Mouse (Mus musculus): ENCODE results near the gene Arid3a. TPM values are rescaled to one million over a fixed set of nuclear protein-coding genes. Genes with fewer than 3 reads are reported as not detected.

Gene Arid3a
- polyA plus RNA-seq, 1 experiment = 15.0 TPM

GRCm38 (mm10) chr10:79989272-79989786 lies 62.5 kb downstream of the Arid3a start:
- H3K4me1 ChIP-seq (ENCODE audit: control insufficient read depth, insufficient read depth, insufficient read length) = peaks cover 28% of the 10 kb centered on the region
- H3K4me3 ChIP-seq (ENCODE audit: extremely low read depth, insufficient read depth, insufficient read length) = peak overlapping the region; percentile 80
- 40% methylated on average over 8 of the region's 8 CpGs for WGBS
- H3K36me3 ChIP-seq (ENCODE audit: control insufficient read depth, insufficient read depth, low read length) = peaks cover 29% of the 10 kb centered on the region
- DNase-seq (ENCODE audit: low read depth in 1 of 2, low spot score in 2 of 2) = no peak
- no peaks in the 10 kb centered on the region for H3K27me3 ChIP-seq (ENCODE audit: control insufficient read depth, insufficient read depth, low read length)
- no peak for TF ChIP-seq CTCF (IDR thresholded peaks at IDR 0.05; ENCODE audit: extremely low read depth, insufficient read depth, insufficient read length, insufficient replicate concordance)
- no peak for TF ChIP-seq POLR2A (IDR thresholded peaks at IDR 0.05; ENCODE audit: low read depth, low read length)
- peak overlapping the region; percentile 97 for H3K27ac ChIP-seq (ENCODE audit: insufficient read depth, low read length)

GRCm38 (mm10) chr10:79989870-79990269 lies 63.0 kb downstream of the Arid3a start:
- Histone ChIP-seq H3K27me3 (ENCODE audit: control insufficient read depth, insufficient read depth, low read length) (no peaks in the 10 kb centered on the region), H3K4me3 (ENCODE audit: extremely low read depth, insufficient read depth, insufficient read length) (peak overlapping the region; percentile 80; the same call in 1 of the 2 replicates), H3K4me1 (ENCODE audit: control insufficient read depth, insufficient read depth, insufficient read length) (peaks cover 33% of the 10 kb centered on the region), H3K27ac (ENCODE audit: insufficient read depth, low read length) (peak overlapping the region; percentile 97), H3K36me3 (ENCODE audit: control insufficient read depth, insufficient read depth, low read length) (peaks cover 34% of the 10 kb centered on the region)
- no peak for DNase-seq (ENCODE audit: low read depth in 1 of 2, low spot score in 2 of 2)
- TF ChIP-seq POLR2A (IDR thresholded peaks at IDR 0.05; ENCODE audit: low read depth, low read length) = no peak
- TF ChIP-seq CTCF (IDR thresholded peaks at IDR 0.05; ENCODE audit: extremely low read depth, insufficient read depth, insufficient read length, insufficient replicate concordance) = no peak
- WGBS = 78% methylated on average over 15 of the region's 15 CpGs

- H3K27ac ChIP-seq (ENCODE audit: insufficient read depth, low read length) = no peak overlapping the region
- H3K4me3 ChIP-seq (ENCODE audit: extremely low read depth, insufficient read depth, insufficient read length) = no peak overlapping the region
- WGBS = 79% methylated on average over 12 of the region's 12 CpGs
- H3K36me3 ChIP-seq (ENCODE audit: control insufficient read depth, insufficient read depth, low read length) = peaks cover 37% of the 10 kb centered on the region
- DNase-seq (ENCODE audit: low read depth in 1 of 2, low spot score in 2 of 2) = no peak
- peaks cover 33% of the 10 kb centered on the region for H3K4me1 ChIP-seq (ENCODE audit: control insufficient read depth, insufficient read depth, insufficient read length)
- no peaks in the 10 kb centered on the region for H3K27me3 ChIP-seq (ENCODE audit: control insufficient read depth, insufficient read depth, low read length)
- TF ChIP-seq CTCF (IDR thresholded peaks at IDR 0.05; ENCODE audit: extremely low read depth, insufficient read depth, insufficient read length, insufficient replicate concordance) = no peak
- TF ChIP-seq POLR2A (IDR thresholded peaks at IDR 0.05; ENCODE audit: low read depth, low read length) = no peak
Measured at GRCm38 (mm10) chr10:79991099-79991498, 64.3 kb downstream of the Arid3a start.

GRCm38 (mm10) chr10:79991548-79991947 lies 64.7 kb downstream of the Arid3a start:
- Histone ChIP-seq H3K27me3 (ENCODE audit: control insufficient read depth, insufficient read depth, low read length) (no peaks in the 10 kb centered on the region), H3K27ac (ENCODE audit: insufficient read depth, low read length) (no peak overlapping the region), H3K4me3 (ENCODE audit: extremely low read depth, insufficient read depth, insufficient read length) (no peak overlapping the region), H3K36me3 (ENCODE audit: control insufficient read depth, insufficient read depth, low read length) (peaks cover 37% of the 10 kb centered on the region), H3K4me1 (ENCODE audit: control insufficient read depth, insufficient read depth, insufficient read length) (peaks cover 30% of the 10 kb centered on the region)
- 98% methylated on average over 6 of the region's 6 CpGs for WGBS
- TF ChIP-seq CTCF (IDR thresholded peaks at IDR 0.05; ENCODE audit: extremely low read depth, insufficient read depth, insufficient read length, insufficient replicate concordance) (0 out of 2 replicates have a peak, but pooled peaks have one; percentile 7), POLR2A (IDR thresholded peaks at IDR 0.05; ENCODE audit: low read depth, low read length) (no peak)
- no peak for DNase-seq (ENCODE audit: low read depth in 1 of 2, low spot score in 2 of 2)

GRCm38 (mm10) chr10:79994397-79995115 lies 67.7 kb downstream of the Arid3a start:
- 27% methylated on average over 16 of the region's 16 CpGs for WGBS
- Histone ChIP-seq H3K36me3 (ENCODE audit: control insufficient read depth, insufficient read depth, low read length) (peaks cover 41% of the 10 kb centered on the region), H3K4me1 (ENCODE audit: control insufficient read depth, insufficient read depth, insufficient read length) (peaks cover 14% of the 10 kb centered on the region), H3K4me3 (ENCODE audit: extremely low read depth, insufficient read depth, insufficient read length) (no peak overlapping the region), H3K27ac (ENCODE audit: insufficient read depth, low read length) (peak overlapping the region; percentile 61), H3K27me3 (ENCODE audit: control insufficient read depth, insufficient read depth, low read length) (no peaks in the 10 kb centered on the region)
- TF ChIP-seq CTCF (IDR thresholded peaks at IDR 0.05; ENCODE audit: extremely low read depth, insufficient read depth, insufficient read length, insufficient replicate concordance) (no peak), POLR2A (IDR thresholded peaks at IDR 0.05; ENCODE audit: low read depth, low read length) (no peak)
- DNase-seq (ENCODE audit: low read depth in 1 of 2, low spot score in 2 of 2) = peak in 1 of 2 experiments; percentile 45

- TF ChIP-seq CTCF (IDR thresholded peaks at IDR 0.05; ENCODE audit: extremely low read depth, insufficient read depth, insufficient read length, insufficient replicate concordance) (no peak), POLR2A (IDR thresholded peaks at IDR 0.05; ENCODE audit: low read depth, low read length) (no peak)
- peaks cover 10% of the 10 kb centered on the region for H3K4me1 ChIP-seq (ENCODE audit: control insufficient read depth, insufficient read depth, insufficient read length)
- H3K36me3 ChIP-seq (ENCODE audit: control insufficient read depth, insufficient read depth, low read length) = peaks cover 44% of the 10 kb centered on the region
- H3K27ac ChIP-seq (ENCODE audit: insufficient read depth, low read length) = peak overlapping the region; percentile 9
- 35% methylated on average over 1 of the region's 1 CpGs for WGBS
- DNase-seq (ENCODE audit: low read depth in 1 of 2, low spot score in 2 of 2) = no peak
- H3K27me3 ChIP-seq (ENCODE audit: control insufficient read depth, insufficient read depth, low read length) = no peaks in the 10 kb centered on the region
- H3K4me3 ChIP-seq (ENCODE audit: extremely low read depth, insufficient read depth, insufficient read length) = no peak overlapping the region
Measured at GRCm38 (mm10) chr10:79995636-79996035, 68.8 kb downstream of the Arid3a start.
